Mouse (Mus musculus) embryonic facial prominence, embryonic 14.5 days (tissue): ENCODE measurements around the gene Zfp595. TPM values are rescaled to one million over a fixed set of nuclear protein-coding genes. Genes with fewer than 3 reads are reported as not detected.
"Not testable (repeated sequence)": the region's sequence is repeated elsewhere in the genome, so short reads cannot be mapped to it uniquely, and the experiment has no call there.

Experiments used
- ATAC-seq: fragments of 200-750 bp; cut with Nextera tagmentation; 2 replicates; pipeline ENCODE4 v1.8.0; 2017; ENCODE audit warnings: low read depth, moderate number of reproducible peaks, moderate TSS enrichment
- DNase-seq: peaks from one replicate; pipeline ENCODE4 v3.0.0-alpha.2; 2015; ENCODE audit warnings: low spot score
- H3K27ac ChIP-seq: fragments of 300-500 bp; sonication (generic); replicated peaks from 2 replicates; pipeline ENCODE4 v1.5.1; 2014; ENCODE audit warnings: low read depth, mild to moderate bottlenecking, low read length, moderate library complexity
- H3K27me3 ChIP-seq: fragments of 300-500 bp; sonication (generic); replicated peaks from 2 replicates; pipeline ENCODE4 v1.6.1; 2014; ENCODE audit warnings: low read length; ENCODE audit not compliant: control insufficient read depth, insufficient read depth
- H3K36me3 ChIP-seq: fragments of 300-500 bp; sonication (generic); 2 replicates; pipeline ENCODE4 v1.6.1; 2014; ENCODE audit warnings: low read length, mixed read lengths; ENCODE audit not compliant: control insufficient read depth, insufficient read depth
- H3K4me1 ChIP-seq: fragments of 300-500 bp; sonication (generic); 2 replicates; pipeline ENCODE4 v1.6.1; 2014; ENCODE audit warnings: antibody characterized with exemption, low read length; ENCODE audit not compliant: control insufficient read depth, insufficient read depth
- H3K4me2 ChIP-seq: fragments of 300-500 bp; sonication (generic); 2 replicates; pipeline ENCODE4 v1.6.1; 2014; ENCODE audit warnings: low read depth, mild to moderate bottlenecking, low read length, moderate library complexity, mixed read lengths
- H3K4me3 ChIP-seq: fragments of 300-500 bp; sonication (generic); 2 replicates; pipeline ENCODE4 v1.5.1; 2014; ENCODE audit warnings: low read depth, mild to moderate bottlenecking, low read length
- H3K9ac ChIP-seq: fragments of 300-500 bp; sonication (generic); 2 replicates; pipeline ENCODE4 v1.6.1; 2014; ENCODE audit warnings: low read depth, mild to moderate bottlenecking, low read length, moderate library complexity, mixed read lengths
- H3K9me3 ChIP-seq: fragments of 300-500 bp; sonication (generic); 2 replicates; pipeline ENCODE4 v1.6.1; 2016; ENCODE audit warnings: low read length; ENCODE audit not compliant: control insufficient read depth
- WGBS: fragments of 180-500 bp; shearing (Covaris S2); extraction: QIAGEN DNeasy Blood & Tissue Kit; methylation state at CpG from one replicate; pipeline ENCODE4 v1.1.7; 2014; 5-methylcytosine and 5-hydroxymethylcytosine counted together
- polyA plus RNA-seq: library from polyadenylated mRNA; unstranded; fragments of >200 nt; fragmentation: Nextera tagmentation; extraction: Ambion mirVana; gene quantifications from 2 replicates; pipeline ENCODE4 v1.2.1, GENCODE M21; 2014

Zfp595 gene
- polyA plus RNA-seq, 1 experiment from 2014 or later: 3.1 TPM

DNA sequence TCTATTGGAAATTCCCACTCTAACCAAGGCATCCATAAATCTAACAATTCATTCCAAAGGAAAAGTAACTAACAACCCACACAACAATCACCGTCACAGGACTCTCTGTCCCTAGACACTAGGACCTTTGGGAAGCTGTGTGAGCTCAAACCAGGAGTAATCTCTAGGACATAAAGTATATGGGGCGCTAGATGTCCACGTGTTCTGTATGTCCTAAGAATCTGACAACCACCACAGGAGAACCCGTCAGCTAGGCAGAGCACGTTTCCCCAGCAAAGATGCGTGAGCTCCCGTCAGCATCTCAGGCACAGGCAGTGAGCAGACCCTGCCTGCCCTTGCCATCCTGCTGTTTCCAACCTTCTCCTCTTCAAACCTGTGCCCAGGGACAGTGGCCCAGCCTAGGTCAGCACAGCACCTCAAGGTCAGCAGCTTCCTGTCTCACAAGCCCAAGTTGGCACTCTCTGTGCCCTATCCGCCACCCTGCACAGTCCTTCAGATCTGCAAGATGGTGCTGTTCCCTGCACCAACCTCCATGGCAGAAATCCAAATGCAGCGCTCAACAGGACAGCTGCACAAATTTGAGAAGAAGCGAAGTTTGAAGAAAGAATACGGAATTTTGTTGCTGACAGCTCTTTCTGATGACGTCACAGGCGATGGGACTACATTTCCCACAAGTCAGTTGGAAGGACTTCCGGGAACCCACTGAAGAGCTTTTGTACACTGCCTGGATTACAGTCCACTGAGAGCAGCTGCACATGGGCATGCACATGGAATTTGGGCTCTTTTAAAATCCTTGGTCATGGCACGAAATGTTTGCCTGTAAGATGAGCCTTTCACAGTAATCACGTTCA, 26.3 kb downstream of the Zfp595 start, which contains the start of gene Zfp457:
Gene Zfp457 (minus strand): TSS at position 664 of the 851 bp plus-strand sequence.
- Histone ChIP-seq H3K4me2 (peak within 1 kb of the TSS; percentile 83), H3K9me3 (no peaks in the 10 kb centered on the region), H3K27ac (peak within 1 kb of the TSS; percentile 67), H3K9ac (peak within 1 kb of the TSS; percentile 83), H3K27me3 (no peaks in the 10 kb centered on the region), H3K36me3 (no peaks in the 10 kb centered on the region), H3K4me1 (peaks cover 5% of the 10 kb centered on the region; the same call in 1 of the 2 replicates), H3K4me3 (peak within 1 kb of the TSS; percentile 70)
- ATAC-seq (peak; percentile 98), DNase-seq (peak; percentile 97)
- WGBS: 10% methylated on average over 16 of the region's 16 CpGs

DNA sequence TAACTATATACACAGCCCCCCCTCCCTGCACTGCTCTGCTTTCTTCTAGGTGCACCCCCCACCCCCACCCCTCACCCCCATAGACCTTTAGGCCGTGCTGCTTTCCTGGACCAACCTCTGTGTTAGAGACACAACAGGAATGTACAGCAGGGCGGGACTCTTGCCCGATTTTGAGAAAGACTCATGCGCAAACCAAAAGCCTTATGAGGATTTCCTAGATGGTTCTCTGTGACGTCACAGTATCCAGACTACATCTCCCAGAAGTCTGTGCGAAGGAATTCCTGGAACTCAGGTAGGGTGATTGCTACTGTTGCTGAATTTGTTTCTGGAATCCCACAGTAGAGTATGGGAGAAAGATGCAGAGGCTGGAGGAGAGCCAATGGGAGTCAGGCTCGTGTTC, 54.1 kb downstream of the Zfp595 start, which contains the start of gene Zfp458:
Gene Zfp458 (minus strand): TSS at position 153 of the 400 bp plus-strand sequence.
- peak; percentile 53; the same call in 1 of the 2 replicates for ATAC-seq
- no peaks in the 10 kb centered on the region for H3K36me3 ChIP-seq
- H3K27ac ChIP-seq: no peak within 1 kb of the TSS
- H3K4me2 ChIP-seq: peak within 1 kb of the TSS; percentile 29; the same call in 1 of the 2 replicates
- peak; percentile 54 for DNase-seq
- no peaks in the 10 kb centered on the region for H3K4me1 ChIP-seq
- H3K27me3 ChIP-seq: no peaks in the 10 kb centered on the region
- H3K9me3 ChIP-seq: no peaks in the 10 kb centered on the region
- no peak within 1 kb of the TSS for H3K9ac ChIP-seq
- H3K4me3 ChIP-seq: no peak within 1 kb of the TSS
- 42% methylated on average over 7 of the region's 7 CpGs for WGBS

DNA sequence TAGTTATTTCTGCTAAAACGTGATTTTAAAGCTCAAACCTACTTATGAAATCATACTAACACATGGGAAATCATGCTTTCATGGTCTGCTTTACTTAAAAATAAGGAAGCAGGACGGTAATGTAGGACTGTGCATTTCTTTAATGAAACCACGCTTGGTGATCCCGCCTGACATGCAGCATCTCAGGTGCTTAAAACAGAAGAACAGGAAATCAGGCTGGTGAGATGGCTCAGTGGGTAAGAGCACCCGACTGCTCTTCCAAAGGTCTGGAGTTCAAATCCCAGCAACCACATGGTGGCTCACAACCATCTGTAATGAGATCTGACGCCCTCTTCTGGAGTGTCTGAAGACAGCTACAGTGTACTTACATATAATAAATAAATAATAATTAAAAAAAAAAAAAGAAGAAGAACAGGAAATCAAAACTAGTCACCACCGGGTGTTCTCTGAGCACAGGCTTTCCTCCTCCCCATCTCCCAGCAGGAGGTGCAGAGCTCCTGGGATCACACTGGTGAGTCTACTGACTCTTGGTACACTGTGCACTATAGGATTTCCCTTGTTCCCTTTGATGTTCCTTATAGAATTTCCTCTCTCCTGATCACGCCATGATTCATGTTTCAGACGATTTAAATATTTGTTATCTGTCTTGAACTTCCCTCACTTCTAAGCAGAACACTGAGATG, 62.8 kb downstream of the Zfp595 start:
- peak overlapping the region; percentile 70 for H3K9ac ChIP-seq
- H3K27me3 ChIP-seq, DNase-seq, H3K27ac ChIP-seq, H3K36me3 ChIP-seq, H3K4me1 ChIP-seq: not testable (repeated sequence)
- peak; percentile 56; the same call in 1 of the 2 replicates for ATAC-seq
- 45% methylated on average over 8 of the region's 9 CpGs for WGBS
- peak overlapping the region; percentile 70 for H3K4me3 ChIP-seq
- H3K4me2 ChIP-seq: peak overlapping the region; percentile 69
- peaks cover 12% of the 10 kb centered on the region; the same call in 1 of the 2 replicates for H3K9me3 ChIP-seq

DNA sequence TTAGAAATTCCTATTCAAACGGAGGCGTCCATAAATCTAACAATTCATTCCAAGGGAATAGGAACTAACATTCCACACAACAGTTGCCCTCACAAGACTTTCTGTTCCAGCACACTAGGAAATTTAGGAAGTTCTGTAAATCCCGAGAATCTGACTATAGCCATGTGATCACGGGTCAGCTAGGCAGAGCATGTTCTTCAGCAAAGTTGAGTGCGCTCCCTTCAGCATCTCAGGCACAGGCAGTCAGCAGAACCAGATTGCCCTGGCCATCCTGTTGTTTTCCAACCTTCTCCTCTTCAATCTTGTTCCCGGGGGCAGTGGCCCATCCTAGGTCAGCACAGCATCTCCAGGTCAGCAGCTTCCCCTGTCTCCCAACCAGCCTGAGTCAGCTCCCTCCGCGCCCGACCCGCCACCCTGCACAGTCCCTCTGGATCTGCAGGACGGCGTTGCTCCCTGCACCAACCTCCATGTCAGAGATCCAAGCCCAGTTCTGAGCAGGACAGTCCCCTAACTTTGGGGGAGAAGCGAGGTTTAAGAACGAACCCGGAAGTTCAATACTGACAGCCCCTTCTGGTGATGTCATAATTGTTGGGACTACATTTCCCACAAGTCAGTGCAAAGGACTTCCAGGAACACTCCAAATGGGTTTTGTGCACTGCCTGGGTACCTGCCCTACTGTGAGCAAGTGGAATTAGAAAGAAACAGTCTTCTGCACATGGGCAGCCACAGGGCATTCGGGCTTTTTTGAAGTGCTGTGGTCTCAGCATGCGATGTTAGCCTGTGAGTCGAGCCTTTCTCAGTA, 63.6 kb downstream of the Zfp595 start:
- H3K9ac ChIP-seq: peak overlapping the region; percentile 70
- H3K27me3 ChIP-seq: no peaks in the 10 kb centered on the region
- H3K9me3 ChIP-seq: peaks cover 16% of the 10 kb centered on the region; the same call in 1 of the 2 replicates
- ATAC-seq (peak; percentile 98), DNase-seq (peak; percentile 94)
- no peaks in the 10 kb centered on the region for H3K4me1 ChIP-seq
- H3K4me2 ChIP-seq: peak overlapping the region; percentile 69
- no peaks in the 10 kb centered on the region for H3K36me3 ChIP-seq
- WGBS: 7% methylated on average over 18 of the region's 18 CpGs
- H3K27ac ChIP-seq: no peak overlapping the region; the same call in 1 of the 2 replicates
- H3K4me3 ChIP-seq: peak overlapping the region; percentile 70

Other genes with a start within 250 kb of the Zfp595 start
- 4.1 and 5.7 TPM in 2 replicates for gene Zfp708, start 234.6 kb downstream of the Zfp595 start, polyA plus RNA-seq
- 2.3 and 3.7 TPM in 2 replicates for gene Gm28557, start 224.0 kb downstream of the Zfp595 start, polyA plus RNA-seq
- gene Rslcan18, start 216.3 kb downstream of the Zfp595 start, polyA plus RNA-seq: 0.24 and 0.31 TPM in 2 replicates
- gene Zfp759, start 210.9 kb downstream of the Zfp595 start, polyA plus RNA-seq: 2.7 TPM in 2 replicates
- gene Rsl1, start 159.4 kb downstream of the Zfp595 start, polyA plus RNA-seq: 5.1 and 5.9 TPM in 2 replicates
- 1.4 and 1.8 TPM in 2 replicates for gene Zfp455, start 138.1 kb downstream of the Zfp595 start, polyA plus RNA-seq
- 1.8 and 2.0 TPM in 2 replicates for gene Zfp458, start 54.1 kb downstream of the Zfp595 start, polyA plus RNA-seq
- gene Zfp457, start 26.1 kb downstream of the Zfp595 start, polyA plus RNA-seq: 0.68 and 0.83 TPM in 2 replicates
- not detected in 2 replicates for gene Gm28044, start 28.0 kb upstream of the Zfp595 start, polyA plus RNA-seq
- 0.94 and 1.4 TPM in 2 replicates for gene Zfp953, start 28.0 kb upstream of the Zfp595 start, polyA plus RNA-seq
- gene Gm28041, start 43.2 kb upstream of the Zfp595 start, polyA plus RNA-seq: 0.46 TPM in 1 of 2 replicates, not detected in the other
- gene Zfp456, start 43.2 kb upstream of the Zfp595 start, polyA plus RNA-seq: 1.7 and 2.0 TPM in 2 replicates
- gene Zfp429, start 67.2 kb upstream of the Zfp595 start, polyA plus RNA-seq: 6.8 and 8.1 TPM in 2 replicates
- 0.56 and 1.0 TPM in 2 replicates for gene Zfp459, start 88.8 kb upstream of the Zfp595 start, polyA plus RNA-seq
- 10.4 and 10.7 TPM in 2 replicates for gene Zfp874a, start 119.1 kb upstream of the Zfp595 start, polyA plus RNA-seq
- 2.5 and 3.1 TPM in 2 replicates for gene Zfp874b, start 151.7 kb upstream of the Zfp595 start, polyA plus RNA-seq
- gene Zfp58, start 168.0 kb upstream of the Zfp595 start, polyA plus RNA-seq: 11.2 and 13.8 TPM in 2 replicates
- not detected in 2 replicates for gene Gm26965, start 193.6 kb upstream of the Zfp595 start, polyA plus RNA-seq
- gene Zfp87, start 193.6 kb upstream of the Zfp595 start, polyA plus RNA-seq: 24.2 and 29.7 TPM in 2 replicates
- 14.8 and 14.9 TPM in 2 replicates for gene Zfp748, start 221.3 kb upstream of the Zfp595 start, polyA plus RNA-seq